Mouse (Mus musculus) cerebellum, adult 2 months (tissue): ENCODE results near the gene Ovca2.

Source experiments
- CTCF ChIP-seq: fragments of 200-500 bp; IDR thresholded peaks from 2 replicates; pipeline ENCODE4 v1.5.1; 2011; ENCODE audit warnings: low read depth, mild to moderate bottlenecking, control low read depth, low read length, moderate library complexity, borderline replicate concordance; ENCODE audit not compliant: insufficient read depth
- POLR2A ChIP-seq: fragments of 200-500 bp; IDR thresholded peaks from 2 replicates; pipeline ENCODE4 v1.6.1; 2011; ENCODE audit warnings: low read length, control low read depth, borderline replicate concordance; ENCODE audit not compliant: insufficient read depth

GRCm38 (mm10) chr11:75220517-75221145 lies 42.0 kb upstream of the Ovca2 start:
- TF ChIP-seq CTCF, result no peak
- TF ChIP-seq POLR2A, result no peak
